Mouse (Mus musculus) A20 (cell line): Measurements from ENCODE around the gene Gm16181.

Experiments used
- DNase-seq: peaks from one replicate; pipeline ENCODE4 v3.0.0-alpha.2; 2011; ENCODE audit warnings: low read depth, low spot score

The Gm16181 gene

DNA sequence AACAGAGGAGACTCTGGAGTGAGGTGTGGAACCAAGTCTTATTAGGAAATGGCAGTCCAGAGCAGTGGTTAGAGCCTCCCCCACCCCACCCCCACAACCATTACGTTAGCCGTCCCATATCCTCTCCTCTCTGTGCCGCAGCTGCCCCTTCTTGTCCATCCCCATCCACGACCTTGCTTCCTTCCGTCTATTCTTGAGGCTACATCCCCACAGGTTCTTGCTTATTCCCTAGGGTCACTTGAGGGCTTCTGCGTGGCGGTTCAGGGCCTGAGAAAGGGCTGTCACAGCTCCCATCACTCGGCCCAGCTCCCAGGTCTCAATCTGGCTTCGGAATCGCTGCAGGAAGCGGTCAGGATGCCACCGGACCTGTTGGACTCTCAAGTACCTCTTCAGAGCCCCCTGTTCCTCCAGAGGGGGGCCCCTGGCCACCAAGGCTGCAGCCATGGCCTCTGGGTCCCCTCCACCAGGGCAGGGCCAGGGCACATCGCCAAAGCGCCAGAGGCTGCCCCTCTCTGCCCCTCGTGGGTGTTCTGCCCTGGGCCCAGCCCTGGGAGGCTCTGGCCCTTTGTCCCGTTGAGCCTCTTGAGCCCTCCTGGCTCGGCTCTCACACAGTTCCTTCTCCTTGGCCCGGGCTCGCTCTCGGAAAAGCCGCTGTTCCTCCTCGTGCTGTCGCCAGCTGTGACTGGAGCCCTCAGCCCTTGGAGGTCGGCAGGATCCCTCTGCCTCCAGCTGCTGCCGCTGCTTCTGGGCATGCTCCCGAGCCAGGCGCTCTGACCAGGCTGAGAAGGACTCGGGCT, at the start of gene Gm16181:
Gm16181 (plus strand) TSS at position 679 of the 797 bp plus-strand sequence.
- DNase-seq = no peak

DNA sequence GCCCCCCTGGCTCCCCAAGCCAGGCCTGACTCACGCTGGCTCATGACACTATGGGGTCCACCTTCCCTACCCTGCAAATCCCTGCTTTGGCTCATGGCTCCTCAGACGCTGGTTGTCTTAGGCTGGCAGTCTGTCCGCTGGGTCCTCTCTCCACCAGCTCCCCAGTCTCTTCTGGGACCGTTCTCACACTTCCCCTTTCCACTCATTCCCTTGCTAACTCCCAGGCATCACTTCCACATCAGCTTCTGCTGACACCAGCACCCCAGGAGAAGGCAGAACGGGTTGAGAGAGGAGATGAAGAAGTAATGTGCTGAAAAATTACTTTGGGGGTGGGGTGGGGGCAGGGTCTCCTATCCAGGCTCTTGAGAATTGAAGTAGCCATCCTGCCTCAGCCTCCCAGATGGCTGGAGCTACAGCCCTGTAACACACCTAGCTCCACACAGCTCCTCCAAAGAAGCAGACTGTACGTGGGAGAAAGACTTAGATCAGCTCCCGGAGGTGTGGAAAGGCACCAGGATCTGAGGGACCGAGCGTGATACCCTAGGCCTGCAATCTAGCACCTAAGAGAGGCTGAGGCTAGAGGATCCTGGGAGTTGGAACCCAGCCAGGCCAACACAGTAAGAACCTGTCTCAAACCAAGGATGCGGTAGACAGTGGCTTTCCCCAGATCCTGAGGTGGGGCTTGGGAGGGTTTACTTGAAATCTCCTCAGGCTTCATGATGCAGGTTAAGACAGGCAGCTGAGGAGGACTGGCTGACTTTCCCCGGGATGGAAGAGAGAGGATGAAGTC, 48.0 kb upstream of the Gm16181 start:
- DNase-seq = peak; percentile 73

DNA sequence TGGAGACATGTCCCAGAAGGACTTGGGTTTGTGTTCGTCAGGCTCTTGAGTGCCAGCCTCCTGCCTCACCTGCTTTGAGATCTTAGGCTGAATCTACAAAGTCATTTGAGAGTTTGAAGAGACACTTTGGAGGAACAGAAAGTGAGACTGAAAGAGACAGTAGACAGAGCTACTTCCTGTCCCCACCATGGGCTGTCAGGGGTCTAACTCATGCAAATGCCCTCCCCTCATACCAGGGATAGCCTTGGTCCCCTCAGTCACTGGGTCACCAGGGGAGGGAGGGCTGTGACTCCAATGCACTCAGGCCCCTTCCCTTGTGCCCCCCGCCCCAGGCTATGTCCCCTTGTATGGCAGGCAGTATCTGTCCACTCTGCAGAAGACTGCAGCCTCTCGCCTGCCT, 47.3 kb upstream of the Gm16181 start:
- DNase-seq = peak; percentile 91

DNA sequence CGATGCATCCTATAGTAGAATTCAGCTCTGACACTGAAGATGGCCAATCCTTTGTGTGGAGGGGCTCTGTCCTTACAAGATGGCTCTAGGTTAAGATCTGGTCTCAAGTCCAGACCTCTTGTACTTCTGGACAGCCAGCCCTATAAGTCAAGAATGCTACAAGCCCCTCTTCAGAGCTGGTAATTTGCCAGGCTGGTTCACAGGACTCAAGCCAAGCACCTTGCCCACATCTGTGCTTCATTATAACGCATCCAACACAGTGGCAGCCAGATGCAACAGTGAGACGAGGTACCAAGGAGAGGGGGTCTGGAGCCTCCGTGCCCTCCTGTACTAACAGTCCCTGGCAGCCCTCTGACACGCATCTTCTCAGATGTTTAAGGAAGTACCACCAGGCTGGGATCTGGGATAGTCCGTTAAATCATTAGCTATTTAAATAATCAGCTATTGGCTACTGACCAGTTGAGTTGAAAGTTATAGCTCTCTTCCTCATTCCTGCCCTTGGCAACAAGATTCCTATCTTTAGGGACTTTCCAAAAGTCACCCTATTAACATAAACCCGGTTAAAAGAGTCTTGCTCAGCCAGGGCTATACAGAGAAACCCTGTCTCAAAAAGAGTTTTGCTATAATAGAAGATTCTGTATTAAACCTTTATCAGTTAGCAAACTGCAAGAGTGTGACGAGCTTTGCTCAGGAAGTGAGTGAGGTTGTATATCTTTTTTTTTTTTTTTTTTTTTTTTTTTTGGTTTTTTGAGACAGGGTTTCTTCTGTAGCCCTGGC, 46.2 kb upstream of the Gm16181 start:
- DNase-seq = peak; percentile 74

DNA sequence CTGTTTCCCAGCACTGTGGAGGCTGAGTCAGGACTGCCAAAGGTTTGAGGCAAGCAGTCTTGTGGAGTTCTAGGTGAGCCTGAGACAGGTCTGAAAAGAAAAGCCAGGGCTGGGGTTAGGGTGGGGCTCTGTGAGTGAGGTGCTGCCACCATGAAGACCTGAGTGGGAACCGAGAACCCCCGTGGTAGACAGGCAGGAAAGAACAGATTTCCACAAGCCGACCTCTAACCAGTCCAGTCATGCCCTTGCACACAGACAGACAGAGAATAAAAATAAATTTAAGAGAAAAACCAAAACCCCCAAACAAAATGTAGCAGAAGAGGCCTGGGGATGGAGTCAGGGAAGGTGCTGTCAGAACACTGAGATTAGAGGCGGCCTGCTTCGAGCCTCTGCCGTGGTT, 45.3 kb upstream of the Gm16181 start:
- no peak for DNase-seq

DNA sequence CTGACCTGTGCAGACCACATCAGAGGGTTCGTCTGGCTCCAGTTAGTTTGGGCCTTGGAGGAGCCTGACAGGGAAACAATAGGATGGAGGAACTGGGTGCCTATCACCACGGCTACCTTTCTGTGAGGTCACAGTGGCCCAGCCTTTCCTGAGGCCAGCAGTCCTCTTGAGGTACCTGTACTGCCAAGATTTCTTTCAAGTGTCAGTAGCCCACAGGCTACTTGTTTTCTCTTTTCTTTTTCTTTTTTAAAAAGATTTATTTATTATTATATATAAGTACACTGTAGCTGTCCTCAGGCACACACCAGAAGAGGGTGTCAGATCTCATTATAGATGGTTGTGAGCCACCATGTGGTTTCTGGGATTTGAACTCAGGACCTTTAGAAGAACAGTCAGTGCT, 44.7 kb upstream of the Gm16181 start, which contains the start of gene Aif1:
Aif1 (minus strand) TSS at position 101 of the 400 bp plus-strand sequence.
- no peak for DNase-seq

DNA sequence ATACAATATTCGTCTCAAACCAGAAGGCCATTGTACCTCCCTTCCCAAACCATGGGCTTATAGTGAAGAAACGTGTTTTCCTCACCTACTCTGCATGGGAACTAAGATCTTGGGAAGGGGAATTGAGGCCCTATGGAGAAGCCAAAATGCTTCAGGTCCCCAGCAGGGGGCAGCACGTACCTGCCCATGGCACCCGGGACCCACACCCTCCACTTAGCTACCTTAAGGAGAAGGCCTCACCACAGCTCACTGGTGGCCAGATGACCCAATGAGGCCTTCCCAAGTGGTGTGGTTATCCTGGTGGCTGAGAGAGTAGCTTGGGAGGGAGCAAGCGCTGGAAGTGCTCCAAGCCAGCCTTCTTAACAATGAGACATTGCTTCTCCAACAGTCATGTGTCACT, 42.1 kb upstream of the Gm16181 start:
- DNase-seq = peak; percentile 85

DNA sequence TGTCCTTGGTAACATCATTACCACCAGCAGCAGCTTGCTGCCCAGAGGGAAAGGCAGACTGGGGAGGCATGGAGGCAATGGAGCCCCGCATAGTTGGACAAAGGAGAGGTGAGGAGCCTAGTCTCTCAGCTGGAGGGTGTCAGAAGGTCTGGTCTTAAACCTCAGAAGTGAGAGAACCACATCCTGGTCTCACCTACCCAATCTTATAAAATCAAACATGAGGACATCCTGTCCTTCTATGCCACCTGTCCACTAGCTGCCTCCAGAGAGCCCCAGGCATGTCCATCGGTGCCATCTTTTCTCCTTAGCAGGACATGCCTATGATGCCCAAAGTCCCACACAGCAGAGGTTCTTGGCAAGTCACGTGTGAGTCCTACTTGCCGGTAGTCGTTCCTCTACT, 40.5 kb upstream of the Gm16181 start:
- no peak for DNase-seq

DNA sequence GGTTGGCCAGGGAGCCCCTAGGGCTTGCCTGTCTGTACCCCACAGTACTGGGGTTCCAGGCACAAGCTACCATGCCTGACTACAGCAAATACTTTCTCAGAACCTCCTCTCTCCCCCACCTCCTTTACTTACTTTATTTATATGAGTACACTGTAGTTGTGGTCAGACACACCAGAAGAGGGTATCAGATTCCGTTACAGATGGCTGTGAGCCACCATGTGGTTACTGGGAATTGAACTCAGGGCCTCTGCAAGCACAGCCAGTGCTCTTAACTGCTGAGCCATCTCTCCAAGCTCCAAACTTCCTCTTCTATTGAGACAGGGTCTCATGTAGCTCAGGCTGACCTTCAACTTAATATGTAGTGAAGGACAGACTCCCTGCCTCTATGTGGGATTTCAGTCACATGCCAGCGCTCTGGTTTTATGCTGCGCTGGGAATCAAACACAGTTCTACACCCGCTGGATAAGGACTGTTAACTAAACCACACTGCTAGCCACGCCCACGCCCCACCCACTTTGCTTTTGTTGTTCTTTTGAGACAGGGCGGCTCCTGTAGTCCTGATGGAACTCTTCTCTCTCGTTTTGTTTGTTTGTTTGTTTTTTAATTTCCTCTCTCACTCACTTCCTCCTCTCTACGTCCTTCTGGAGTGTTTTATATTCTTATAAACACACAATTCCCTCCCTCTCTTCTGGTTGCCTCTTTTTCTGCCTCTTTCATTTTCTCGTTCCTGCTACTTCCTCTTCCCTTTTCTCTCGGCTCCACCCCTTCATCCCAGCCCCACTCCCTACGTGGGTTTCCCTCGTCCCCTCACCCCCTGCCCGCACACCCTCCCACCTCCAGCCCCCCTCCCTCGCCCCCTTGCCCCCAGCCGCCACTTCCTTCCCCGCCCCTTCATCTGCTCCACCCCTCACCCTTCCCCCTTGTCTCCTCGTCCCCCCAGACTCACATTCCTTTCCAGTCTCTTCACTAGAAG, 34.7 kb upstream of the Gm16181 start:
- DNase-seq = peak; percentile 91

DNA sequence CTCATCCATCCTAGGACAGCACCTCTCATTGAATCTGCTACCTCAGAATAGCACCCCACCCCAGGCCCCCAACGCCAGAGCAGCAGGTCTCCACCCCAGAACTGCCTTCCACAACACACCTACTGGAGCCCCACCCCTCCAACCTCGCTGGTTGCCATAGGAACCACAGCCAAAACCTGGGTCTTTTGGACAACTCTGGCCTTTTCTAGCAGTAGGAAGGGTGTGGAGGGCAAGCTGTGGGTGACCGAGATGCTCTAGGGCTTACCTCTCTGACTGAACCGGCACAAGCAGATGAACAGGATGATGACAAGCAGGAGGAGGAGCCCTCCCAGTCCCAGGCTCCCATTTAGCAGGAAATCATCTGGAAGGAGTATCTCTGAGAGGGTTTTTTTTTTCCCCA, 34.0 kb upstream of the Gm16181 start:
- peak; percentile 91 for DNase-seq

DNA sequence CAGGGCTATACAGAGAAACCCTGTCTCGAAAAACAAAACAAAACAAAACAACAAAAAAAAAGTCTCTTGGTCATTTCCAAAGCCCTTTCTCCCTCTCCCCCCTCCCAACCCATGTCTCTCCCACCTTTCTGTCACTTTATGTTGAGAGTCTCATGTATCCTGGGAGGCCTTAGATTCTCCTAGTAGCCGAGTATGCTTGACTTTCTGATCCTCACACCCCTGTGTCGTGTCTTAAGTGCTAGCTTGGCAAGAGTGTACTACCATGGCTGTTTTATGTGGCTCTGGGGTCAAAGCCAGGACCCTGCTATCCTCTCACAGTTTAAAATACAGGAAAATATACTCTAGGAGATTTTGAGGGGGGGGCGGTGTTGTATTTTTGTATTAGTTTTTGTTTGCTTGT, 33.3 kb upstream of the Gm16181 start:
- peak; percentile 69 for DNase-seq

DNA sequence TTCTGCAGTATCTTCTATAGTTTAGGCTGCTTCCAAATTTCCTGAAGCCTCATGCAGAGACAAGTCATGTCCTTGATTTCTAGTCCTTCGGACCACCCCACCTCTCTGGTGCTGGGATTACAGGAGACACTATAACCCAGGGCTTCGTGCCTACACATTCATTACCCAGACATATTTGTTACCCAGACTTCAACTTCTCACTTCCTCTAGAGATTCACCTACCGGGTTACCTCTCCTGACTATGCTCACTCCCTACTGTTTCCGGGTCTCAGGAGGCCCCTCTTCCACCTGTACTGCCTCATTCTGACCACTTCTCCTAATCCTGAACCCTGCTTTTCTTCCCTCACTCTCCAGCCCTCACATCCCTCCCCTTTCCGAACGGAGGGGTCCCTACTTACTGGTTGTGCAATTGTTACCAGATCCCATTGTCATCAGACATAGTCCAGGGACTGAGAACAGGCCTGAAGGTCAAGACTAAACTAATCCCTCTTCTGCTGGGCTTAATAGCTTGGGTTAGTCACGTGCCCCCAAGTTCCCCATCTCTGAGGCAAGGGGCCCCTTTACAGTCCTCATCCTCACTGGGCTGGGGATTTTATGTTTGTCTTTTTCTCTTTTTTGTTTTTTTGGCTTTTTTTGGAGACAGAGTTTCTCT, 32.5 kb upstream of the Gm16181 start, which contains the start of gene Lst1:
Lst1 (minus strand) TSS at position 481 of the 652 bp plus-strand sequence.
- DNase-seq = peak; percentile 90

DNA sequence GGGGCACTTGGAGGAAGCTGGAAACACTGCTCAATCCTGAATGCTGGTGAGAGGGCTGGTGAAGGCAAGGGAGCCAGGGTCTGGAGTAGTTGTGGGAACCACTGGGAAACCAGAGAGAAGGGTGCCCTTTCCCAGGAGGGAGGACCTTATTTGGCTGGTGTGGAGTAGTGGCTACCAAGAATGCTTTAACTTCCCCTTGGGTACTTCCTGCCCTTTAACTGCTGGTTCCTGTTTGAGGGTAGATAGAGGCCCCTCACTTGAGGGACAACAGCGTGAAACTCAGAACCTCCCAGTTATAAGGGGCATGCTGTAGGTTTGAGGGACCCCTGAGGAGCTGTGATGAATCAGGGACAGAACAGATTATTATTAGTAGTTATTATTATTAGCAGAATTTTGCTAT, 31.4 kb upstream of the Gm16181 start:
- peak; percentile 71 for DNase-seq

DNA sequence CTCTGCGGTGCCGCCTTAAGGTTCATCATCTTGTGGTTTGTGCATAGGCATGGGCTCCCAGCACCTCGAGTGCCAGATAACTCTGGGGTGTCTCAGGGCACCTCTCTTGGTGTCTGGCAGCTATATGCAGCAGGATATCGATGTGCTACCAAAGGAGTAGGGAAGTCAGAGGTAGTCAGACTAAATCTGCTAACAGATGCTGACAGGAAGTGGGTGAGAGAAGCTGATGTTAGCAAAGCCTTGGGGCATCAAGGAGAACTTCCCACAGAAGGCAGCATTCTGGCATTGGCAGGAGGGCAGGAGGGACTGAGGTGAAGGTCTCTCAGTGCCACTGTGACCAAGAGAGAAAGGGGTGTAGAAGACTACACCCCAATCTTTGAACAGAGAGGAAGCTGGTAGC, 30.5 kb upstream of the Gm16181 start:
- DNase-seq = peak; percentile 79

DNA sequence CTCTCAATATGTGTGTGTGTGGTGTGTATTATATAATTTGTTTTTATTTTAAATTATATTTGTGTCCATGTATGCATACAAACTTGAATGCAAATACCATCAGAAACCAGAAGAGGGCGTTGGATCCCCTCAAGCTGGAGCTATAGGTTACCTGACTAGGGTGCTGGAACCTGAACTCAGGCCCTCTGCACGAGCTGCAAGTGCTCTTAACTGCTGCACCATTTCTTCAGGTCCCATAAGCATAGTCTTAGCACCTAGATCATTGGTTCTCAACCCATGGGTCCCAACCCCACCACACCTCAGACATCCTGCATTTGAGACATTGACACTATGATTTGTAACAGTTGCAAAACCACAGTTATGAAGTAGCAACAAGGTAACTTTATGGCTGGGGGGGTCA, 28.9 kb upstream of the Gm16181 start:
- DNase-seq = peak; percentile 60

DNA sequence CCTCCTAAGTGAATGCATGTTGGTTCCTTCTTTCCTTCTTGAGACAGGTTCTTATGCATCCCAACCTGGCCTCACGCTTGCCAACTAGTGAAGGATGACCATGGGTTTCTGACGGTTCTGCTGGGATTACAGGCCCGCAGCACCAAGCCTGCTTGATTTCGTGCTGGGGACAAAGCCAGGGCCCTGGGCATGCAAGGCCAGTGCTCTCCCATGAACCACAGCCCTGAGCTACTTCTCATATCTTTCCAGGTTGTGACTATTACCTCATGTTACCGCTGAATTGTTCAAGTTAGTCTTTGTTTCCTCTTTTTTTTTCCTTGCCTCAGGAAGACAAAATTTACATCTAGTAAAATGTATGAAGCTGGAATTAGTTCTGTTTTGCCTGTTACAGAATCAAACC, 27.7 kb upstream of the Gm16181 start:
- peak; percentile 81 for DNase-seq

DNA sequence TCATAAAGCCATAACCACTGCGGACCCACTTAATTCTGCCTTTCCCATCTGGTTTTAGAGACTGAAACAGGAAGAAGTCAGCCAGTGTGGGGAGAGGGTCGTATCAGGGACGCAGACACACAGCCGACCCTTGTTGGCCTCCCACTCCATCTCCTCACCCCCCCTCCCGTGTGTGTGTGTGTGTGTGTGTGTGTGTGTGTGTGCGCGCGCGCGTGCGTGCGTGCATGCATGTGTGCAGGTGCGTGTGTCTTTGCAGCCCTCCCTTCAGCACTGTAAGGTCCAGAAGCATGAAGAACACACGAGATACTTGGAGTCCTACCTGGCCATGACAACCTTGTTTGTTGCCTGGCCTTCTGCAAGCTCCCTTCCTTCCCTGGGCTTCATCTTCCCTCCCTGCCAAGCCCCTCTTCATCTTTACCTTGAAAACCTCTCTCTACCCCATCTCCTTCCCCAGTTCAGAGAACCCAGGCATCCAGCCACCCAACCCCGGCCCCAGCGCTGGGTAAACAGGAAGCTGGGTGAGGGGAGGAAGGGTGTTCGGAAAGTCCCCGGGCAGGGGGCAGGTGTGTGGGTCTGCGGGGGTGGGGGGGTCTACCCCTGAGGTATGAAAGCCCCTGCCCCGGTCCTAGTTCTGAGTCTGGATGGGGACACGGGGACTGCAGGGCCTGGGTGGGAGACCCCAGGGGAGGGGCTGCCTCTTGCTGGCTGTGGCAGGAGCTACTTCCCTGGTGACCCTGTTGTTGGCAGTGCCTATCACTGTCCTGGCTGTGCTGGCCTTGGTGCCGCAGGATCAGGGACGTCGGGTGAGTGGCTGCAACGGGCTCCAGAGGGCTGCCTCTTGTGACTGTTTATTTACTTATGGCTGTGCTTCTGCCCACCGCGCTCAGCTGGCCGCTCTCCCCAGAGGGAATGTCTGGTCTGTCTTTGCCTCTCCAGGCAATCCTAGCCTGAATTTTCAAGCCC, 26.5 kb upstream of the Gm16181 start, which contains the start of gene Ltb:
Ltb (plus strand) TSS at position 559 of the 963 bp plus-strand sequence.
- peak; percentile 96 for DNase-seq

DNA sequence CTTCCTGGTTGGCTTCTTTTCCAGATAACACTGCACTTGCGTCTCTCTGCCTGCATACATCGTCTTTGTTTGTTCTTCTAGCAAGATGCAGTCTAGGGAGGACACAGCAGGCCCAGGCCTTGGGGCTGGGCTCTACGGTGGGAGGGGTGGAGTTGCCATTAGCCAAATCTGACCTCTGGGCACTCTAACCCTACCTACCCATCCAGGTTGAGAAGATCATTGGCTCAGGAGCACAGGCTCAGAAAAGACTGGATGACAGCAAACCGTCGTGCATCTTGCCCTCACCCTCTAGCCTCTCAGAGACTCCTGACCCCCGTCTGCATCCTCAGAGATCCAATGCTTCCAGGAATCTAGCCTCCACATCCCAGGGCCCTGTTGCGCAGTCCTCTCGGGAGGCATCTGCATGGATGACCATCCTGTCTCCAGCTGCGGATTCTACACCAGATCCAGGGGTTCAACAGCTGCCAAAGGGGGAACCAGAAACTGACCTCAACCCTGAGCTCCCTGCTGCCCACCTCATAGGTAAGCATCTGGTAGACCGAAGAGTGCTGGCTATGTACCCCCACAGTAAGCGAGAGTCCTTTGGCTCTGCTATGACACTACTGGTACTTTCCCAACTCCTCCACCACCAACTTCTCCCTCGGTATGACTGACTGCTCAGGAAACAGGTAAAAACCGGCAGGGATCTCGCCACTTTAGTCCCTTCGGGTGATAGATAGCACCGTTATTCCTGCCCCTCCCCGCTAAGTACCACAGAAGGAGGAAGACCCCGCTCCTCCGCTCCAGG, 25.6 kb upstream of the Gm16181 start:
- no peak for DNase-seq
